Mouse (Mus musculus) intestine, embryonic 14.5 days (tissue): ENCODE results near the gene Gsap. TPM values are rescaled to one million over a fixed set of nuclear protein-coding genes. Genes with fewer than 3 reads are reported as not detected.

Experiments used
- ATAC-seq: fragments of 200-750 bp; cut with Nextera tagmentation; replicated peaks from 2 replicates; pipeline ENCODE4 v1.8.0; 2017; ENCODE audit warnings: low read depth, moderate number of reproducible peaks, moderate TSS enrichment, moderate library complexity; ENCODE audit not compliant: low FRiP score, low TSS enrichment
- DNase-seq: peaks from one replicate; pipeline ENCODE4 v3.0.0-alpha.2; 2018; ENCODE audit warnings: low spot score
- H3K27ac ChIP-seq: fragments of 300-500 bp; sonication (generic); 2 replicates; pipeline ENCODE4 v1.5.1; 2014; ENCODE audit warnings: low read depth, mild to moderate bottlenecking, control low read depth
- H3K27me3 ChIP-seq: fragments of 300-500 bp; sonication (generic); replicated peaks from 2 replicates; pipeline ENCODE4 v1.6.1; 2014; ENCODE audit warnings: low read length, control low read depth; ENCODE audit not compliant: control insufficient read depth, insufficient read depth
- H3K36me3 ChIP-seq: fragments of 300-500 bp; sonication (generic); 2 replicates; pipeline ENCODE4 v1.6.1; 2014; ENCODE audit warnings: low read length, control low read depth; ENCODE audit not compliant: control insufficient read depth, insufficient read depth
- H3K4me1 ChIP-seq: fragments of 300-500 bp; sonication (generic); replicated peaks from 2 replicates; pipeline ENCODE4 v1.6.1; 2014; ENCODE audit warnings: low read length, control low read depth, mixed read lengths; ENCODE audit not compliant: control insufficient read depth, insufficient read depth
- H3K4me2 ChIP-seq: fragments of 300-500 bp; sonication (generic); 2 replicates; pipeline ENCODE4 v1.6.1; 2014; ENCODE audit warnings: low read length
- H3K4me3 ChIP-seq: fragments of 300-500 bp; sonication (generic); 2 replicates; pipeline ENCODE4 v1.5.1; 2014; ENCODE audit warnings: low read depth, low read length, control low read depth, mixed read lengths
- H3K9ac ChIP-seq: fragments of 300-500 bp; sonication (generic); 2 replicates; pipeline ENCODE4 v1.6.1; 2014; ENCODE audit warnings: mild to moderate bottlenecking, low read length
- H3K9me3 ChIP-seq: fragments of 300-500 bp; sonication (generic); 2 replicates; pipeline ENCODE4 v1.6.1; 2016; ENCODE audit warnings: low read length, control low read depth; ENCODE audit not compliant: control insufficient read depth
- WGBS: fragments of 180-500 bp; shearing (Covaris S2); extraction: QIAGEN DNeasy Blood & Tissue Kit; methylation state at CpG from one replicate; pipeline ENCODE4 v1.1.7; 2014; 5-methylcytosine and 5-hydroxymethylcytosine counted together
- polyA plus RNA-seq: library from polyadenylated mRNA; unstranded; fragments of >200 nt; fragmentation: Nextera tagmentation; extraction: Ambion mirVana; gene quantifications from 2 replicates; pipeline ENCODE4 v1.2.1, GENCODE M21; 2014

Gsap gene
- polyA plus RNA-seq, 1 experiment from 2014 or later: 2.3 TPM

DNA sequence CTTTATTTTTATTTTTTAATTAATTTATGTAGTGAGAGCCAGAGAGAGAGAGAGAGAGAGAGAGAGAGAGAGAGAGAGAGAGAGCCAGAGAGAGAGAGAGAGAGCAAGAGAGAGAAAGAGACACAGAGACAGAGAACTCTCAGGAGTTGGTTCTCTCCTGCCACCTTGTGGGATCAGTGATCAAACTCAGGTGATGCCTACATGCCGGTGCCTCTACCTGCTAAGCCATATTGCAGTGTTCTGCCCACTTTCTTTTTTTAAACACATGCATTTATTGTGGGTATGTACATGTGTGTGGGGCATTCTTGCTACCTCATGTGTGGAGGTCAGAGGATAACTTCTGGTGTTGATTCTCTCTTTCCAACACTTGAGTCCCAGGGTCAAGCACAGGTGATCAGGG lies 32.4 kb upstream of the Gsap start:
- Histone ChIP-seq H3K9ac (no peak overlapping the region), H3K9me3 (peaks cover 6% of the 10 kb centered on the region; the same call in 1 of the 2 replicates), H3K27ac (no peak overlapping the region), H3K4me3 (no peak overlapping the region), H3K4me1 (no peaks in the 10 kb centered on the region), H3K27me3 (no peaks in the 10 kb centered on the region), H3K36me3 (no peaks in the 10 kb centered on the region), H3K4me2 (no peak overlapping the region)
- ATAC-seq (no peak), DNase-seq (no peak)
- WGBS: 83% methylated on average over 1 of the region's 1 CpGs

- DNase-seq: no peak
- no peak overlapping the region for H3K4me2 ChIP-seq
- H3K9ac ChIP-seq: no peak overlapping the region
- H3K9me3 ChIP-seq: peaks cover 6% of the 10 kb centered on the region; the same call in 1 of the 2 replicates
- no peaks in the 10 kb centered on the region for H3K27me3 ChIP-seq
- H3K4me3 ChIP-seq: no peak overlapping the region
- no peak overlapping the region for H3K27ac ChIP-seq
- H3K4me1 ChIP-seq: no peaks in the 10 kb centered on the region
- H3K36me3 ChIP-seq: no peaks in the 10 kb centered on the region
- 89% methylated on average over 3 of the region's 3 CpGs for WGBS
- ATAC-seq: no peak
Measured at GRCm38 (mm10) chr5:21156770-21157169, 29.3 kb upstream of the Gsap start.

- Histone ChIP-seq H3K27ac (no peak overlapping the region), H3K4me3 (no peak overlapping the region), H3K9ac (no peak overlapping the region), H3K4me1 (no peaks in the 10 kb centered on the region), H3K9me3 (peaks cover 6% of the 10 kb centered on the region; the same call in 1 of the 2 replicates), H3K36me3 (no peaks in the 10 kb centered on the region), H3K27me3 (no peaks in the 10 kb centered on the region), H3K4me2 (no peak overlapping the region)
- DNase-seq (no peak), ATAC-seq (no peak)
- 73% methylated on average over 3 of the region's 3 CpGs for WGBS
Measured at GRCm38 (mm10) chr5:21159536-21159935, 26.5 kb upstream of the Gsap start.

GRCm38 (mm10) chr5:21160781-21161180 lies 25.3 kb upstream of the Gsap start:
- H3K36me3 ChIP-seq: no peaks in the 10 kb centered on the region
- H3K4me1 ChIP-seq: no peaks in the 10 kb centered on the region
- H3K4me3 ChIP-seq: no peak overlapping the region
- WGBS: 72% methylated on average over 1 of the region's 1 CpGs
- H3K4me2 ChIP-seq: no peak overlapping the region
- no peak overlapping the region for H3K9ac ChIP-seq
- DNase-seq: no peak
- H3K9me3 ChIP-seq: peaks cover 6% of the 10 kb centered on the region; the same call in 1 of the 2 replicates
- no peak overlapping the region for H3K27ac ChIP-seq
- no peaks in the 10 kb centered on the region for H3K27me3 ChIP-seq
- ATAC-seq: no peak

DNA sequence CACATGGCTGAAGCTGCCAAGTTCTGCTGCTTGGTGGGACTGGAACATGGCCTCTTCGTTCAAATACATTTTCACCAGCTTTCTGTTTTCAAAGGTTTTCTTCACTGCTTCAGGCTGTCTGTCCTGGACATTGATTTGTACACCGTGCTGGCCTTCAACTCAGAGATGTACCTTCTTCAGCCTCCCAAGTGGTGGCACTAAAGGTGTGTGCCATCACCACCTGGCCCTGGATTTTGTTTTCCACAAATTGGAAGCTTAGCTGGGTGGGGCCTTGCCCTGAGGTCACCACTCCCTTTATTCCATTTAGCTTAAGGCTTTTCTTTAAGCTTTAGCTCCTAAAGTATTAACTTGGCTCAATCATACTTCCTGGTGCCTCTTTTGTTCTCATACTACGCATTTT lies 22.6 kb upstream of the Gsap start:
- no peaks in the 10 kb centered on the region for H3K4me1 ChIP-seq
- no peak overlapping the region for H3K4me2 ChIP-seq
- H3K27ac ChIP-seq: no peak overlapping the region
- no peak for DNase-seq
- no peak overlapping the region for H3K9ac ChIP-seq
- no peak for ATAC-seq
- no peak overlapping the region for H3K4me3 ChIP-seq
- H3K27me3 ChIP-seq: no peaks in the 10 kb centered on the region
- no peaks in the 10 kb centered on the region for H3K9me3 ChIP-seq
- WGBS: 92% methylated on average over 3 of the region's 3 CpGs
- no peaks in the 10 kb centered on the region for H3K36me3 ChIP-seq

- Histone ChIP-seq H3K36me3 (no peaks in the 10 kb centered on the region), H3K27me3 (no peaks in the 10 kb centered on the region), H3K4me3 (no peak overlapping the region), H3K4me2 (no peak overlapping the region), H3K27ac (no peak overlapping the region), H3K9me3 (no peaks in the 10 kb centered on the region), H3K9ac (no peak overlapping the region), H3K4me1 (peaks cover 5% of the 10 kb centered on the region; the same call in 1 of the 2 replicates)
- DNase-seq (no peak), ATAC-seq (no peak)
- 72% methylated on average over 8 of the region's 8 CpGs for WGBS
Measured at GRCm38 (mm10) chr5:21168689-21169345, 17.2 kb upstream of the Gsap start.

- 73% methylated on average over 3 of the region's 3 CpGs for WGBS
- Histone ChIP-seq H3K9me3 (no peaks in the 10 kb centered on the region), H3K36me3 (no peaks in the 10 kb centered on the region), H3K4me3 (no peak overlapping the region), H3K4me2 (no peak overlapping the region), H3K27me3 (no peaks in the 10 kb centered on the region), H3K27ac (no peak overlapping the region), H3K4me1 (peaks cover 5% of the 10 kb centered on the region; the same call in 1 of the 2 replicates), H3K9ac (no peak overlapping the region)
- ATAC-seq: no peak
- no peak for DNase-seq
Measured at GRCm38 (mm10) chr5:21169346-21169745, 16.7 kb upstream of the Gsap start.

GRCm38 (mm10) chr5:21169877-21170276 lies 16.2 kb upstream of the Gsap start:
- Histone ChIP-seq H3K9me3 (no peaks in the 10 kb centered on the region), H3K9ac (no peak overlapping the region), H3K4me1 (peaks cover 5% of the 10 kb centered on the region; the same call in 1 of the 2 replicates), H3K4me3 (no peak overlapping the region), H3K27me3 (no peaks in the 10 kb centered on the region), H3K4me2 (no peak overlapping the region), H3K36me3 (no peaks in the 10 kb centered on the region), H3K27ac (no peak overlapping the region)
- DNase-seq: no peak
- 95% methylated on average over 1 of the region's 1 CpGs for WGBS
- ATAC-seq: no peak

DNA sequence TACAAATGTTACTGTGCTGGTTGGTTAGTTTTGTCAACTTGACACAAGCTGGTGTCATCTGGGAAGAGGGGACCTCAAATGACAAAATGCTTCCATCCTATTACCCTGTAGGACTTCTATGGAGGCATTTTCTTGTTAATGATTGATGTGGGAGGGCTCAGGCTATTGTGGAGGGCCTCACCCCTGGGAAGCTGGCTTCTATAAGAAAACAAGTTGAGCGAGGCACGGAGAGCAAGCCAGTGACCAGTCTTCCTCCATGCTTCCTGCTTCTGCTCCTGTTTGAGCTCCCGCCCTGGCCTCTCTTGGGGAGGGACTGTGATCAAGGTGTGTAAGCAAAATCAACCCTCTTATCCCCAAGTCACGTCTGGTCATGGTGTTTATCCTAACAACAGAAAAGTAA lies 15.6 kb upstream of the Gsap start:
- DNase-seq (no peak), ATAC-seq (0 out of 2 replicates have a peak, but pooled peaks have one; percentile 36)
- Histone ChIP-seq H3K9ac (no peak overlapping the region), H3K4me2 (no peak overlapping the region), H3K9me3 (no peaks in the 10 kb centered on the region), H3K27ac (peak overlapping the region; percentile 8; the same call in 1 of the 2 replicates), H3K4me3 (no peak overlapping the region), H3K4me1 (peaks cover 6% of the 10 kb centered on the region), H3K36me3 (no peaks in the 10 kb centered on the region), H3K27me3 (no peaks in the 10 kb centered on the region)
- WGBS: 49% methylated on average over 4 of the region's 4 CpGs
